Mouse (Mus musculus) erythroblast, embryonic 14.5 days (primary cell): ENCODE data around the gene Nmt2.

Experiments
- GATA1 ChIP-seq: IDR thresholded peaks from 2 replicates; pipeline ENCODE4 v1.6.1; 2012; ENCODE audit warnings: low read length, inconsistent platforms, mixed read lengths
- TAL1 ChIP-seq: IDR thresholded peaks from 3 replicates; pipeline ENCODE4 v1.6.1; 2012; ENCODE audit warnings: low read length, inconsistent platforms, mixed read lengths

DNA sequence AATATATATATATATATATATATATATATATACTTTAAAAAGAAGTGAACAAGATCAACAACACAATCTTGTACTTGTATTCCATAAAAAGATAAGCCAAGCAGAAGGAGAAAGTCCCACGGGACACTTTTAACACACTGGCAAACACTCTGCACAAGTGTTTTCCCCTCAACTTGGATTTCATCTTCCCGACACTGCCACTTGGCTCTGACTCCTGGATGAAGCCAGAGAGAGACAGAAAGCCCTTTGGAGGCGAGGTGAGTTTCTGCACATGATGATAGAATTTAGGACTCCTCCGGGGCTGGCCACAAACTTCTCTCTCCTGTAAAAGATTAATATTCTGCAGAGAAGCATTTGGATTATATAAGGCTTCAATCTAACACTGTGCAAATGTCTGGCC is 2.7 kb upstream of the Nmt2 start:
- TF ChIP-seq GATA1 (no peak), TAL1 (no peak)
